Mouse (Mus musculus) lung, adult 2 months (tissue): ENCODE results near the gene Ankrd2. TPM values are rescaled to one million over a fixed set of nuclear protein-coding genes. Genes with fewer than 3 reads are reported as not detected.

Source experiments
- DNase-seq: peaks from one replicate; pipeline ENCODE4 v3.0.0; 2022
- H3K4me1 ChIP-seq: fragments of 200-500 bp; 2 replicates; pipeline ENCODE4 v1.6.1; 2011; ENCODE audit warnings: low read length; ENCODE audit not compliant: control insufficient read depth, insufficient read depth
- H3K4me3 ChIP-seq: fragments of 200-500 bp; replicated peaks from 2 replicates; pipeline ENCODE3; 2011; ENCODE audit warnings: low read depth, mild to moderate bottlenecking, control low read depth, low read length; ENCODE audit errors: extremely low read depth
- CTCF ChIP-seq: fragments of 200-500 bp; IDR thresholded peaks from 2 replicates; pipeline ENCODE4 v1.5.1; 2011; ENCODE audit warnings: mild to moderate bottlenecking, low read length, control low read depth; ENCODE audit not compliant: insufficient read depth
- POLR2A ChIP-seq: fragments of 200-500 bp; IDR thresholded peaks from 2 replicates; pipeline ENCODE4 v1.6.1; 2011; ENCODE audit warnings: low read depth, mild to moderate bottlenecking, control low read depth, low read length, borderline replicate concordance; ENCODE audit errors: extremely low read depth
- WGBS: fragments of 180-500 bp; shearing (Covaris S2); methylation state at CpG from one replicate; pipeline ENCODE4 v1.1.7; 2018; 5-methylcytosine and 5-hydroxymethylcytosine counted together
- polyA plus RNA-seq: library from polyadenylated mRNA; depleted of rRNA; stranded (reverse); fragments of >200 nt; gene quantifications from 2 replicates; pipeline ENCODE4 v1.2.3, GENCODE M21; 2012

The Ankrd2 gene
- polyA plus RNA-seq, 1 experiment: 0.14 TPM

- DNase-seq: no peak
- TF ChIP-seq POLR2A (no peak), CTCF (no peak)
- H3K4me3 ChIP-seq: no peak overlapping the region
- no peaks in the 10 kb centered on the region; the same call in 1 of the 2 replicates for H3K4me1 ChIP-seq
- WGBS: 65% methylated on average over 9 of the region's 9 CpGs
Observed at GRCm38 (mm10) chr19:41998770-41999548, 36.8 kb upstream of the Ankrd2 start.

- 64% methylated on average over 4 of the region's 4 CpGs for WGBS
- DNase-seq: no peak
Observed at GRCm38 (mm10) chr19:41999688-42000283, 36.0 kb upstream of the Ankrd2 start.

GRCm38 (mm10) chr19:42000446-42000958, 35.3 kb upstream of the Ankrd2 start:
- Histone ChIP-seq H3K4me3 (no peak overlapping the region), H3K4me1 (peaks cover 3% of the 10 kb centered on the region)
- TF ChIP-seq CTCF (no peak), POLR2A (no peak)
- DNase-seq: no peak
- 28% methylated on average over 4 of the region's 4 CpGs for WGBS

More at GRCm38 (mm10) chr19:41999688-42000283, 36.0 kb upstream of the Ankrd2 start:
- H3K4me3 ChIP-seq: no peak overlapping the region
- TF ChIP-seq CTCF: no peak
- no peak for TF ChIP-seq POLR2A
- no peaks in the 10 kb centered on the region; the same call in 1 of the 2 replicates for H3K4me1 ChIP-seq

- WGBS: 82% methylated on average over 12 of the region's 12 CpGs
- Histone ChIP-seq H3K4me1 (peaks cover 3% of the 10 kb centered on the region), H3K4me3 (no peak overlapping the region)
- DNase-seq: no peak
- TF ChIP-seq CTCF: no peak
- no peak for TF ChIP-seq POLR2A
Observed at GRCm38 (mm10) chr19:42001253-42001980, 34.4 kb upstream of the Ankrd2 start.

- H3K4me1 ChIP-seq: peaks cover 3% of the 10 kb centered on the region
- no peak for DNase-seq
- no peak for TF ChIP-seq POLR2A
- no peak for TF ChIP-seq CTCF
- H3K4me3 ChIP-seq: no peak overlapping the region
- 62% methylated on average over 6 of the region's 6 CpGs for WGBS
Observed at GRCm38 (mm10) chr19:42004258-42004657, 31.5 kb upstream of the Ankrd2 start.

- H3K4me1 ChIP-seq: peaks cover 3% of the 10 kb centered on the region
- 31% methylated on average over 3 of the region's 3 CpGs for WGBS
- DNase-seq: no peak
- no peak overlapping the region for H3K4me3 ChIP-seq
- TF ChIP-seq POLR2A (no peak), CTCF (no peak)
Observed at GRCm38 (mm10) chr19:42005616-42006015, 30.2 kb upstream of the Ankrd2 start.

- no peak for TF ChIP-seq CTCF
- TF ChIP-seq POLR2A: no peak
- Histone ChIP-seq H3K4me3 (no peak overlapping the region), H3K4me1 (peaks cover 3% of the 10 kb centered on the region; the same call in 1 of the 2 replicates)
- no peak for DNase-seq
- 78% methylated on average over 8 of the region's 8 CpGs for WGBS
Observed at GRCm38 (mm10) chr19:42006568-42006967, 29.2 kb upstream of the Ankrd2 start.

- no peak for DNase-seq
- Histone ChIP-seq H3K4me3 (no peak overlapping the region), H3K4me1 (peaks cover 3% of the 10 kb centered on the region; the same call in 1 of the 2 replicates)
- no peak for TF ChIP-seq POLR2A
- TF ChIP-seq CTCF: no peak
- WGBS: 70% methylated on average over 3 of the region's 3 CpGs
Observed at GRCm38 (mm10) chr19:42008586-42008985, 27.2 kb upstream of the Ankrd2 start.

- no peak for TF ChIP-seq CTCF
- TF ChIP-seq POLR2A: no peak
- Histone ChIP-seq H3K4me3 (no peak overlapping the region), H3K4me1 (peaks cover 3% of the 10 kb centered on the region; the same call in 1 of the 2 replicates)
- WGBS: 45% methylated on average over 7 of the region's 7 CpGs
- DNase-seq: no peak
Observed at GRCm38 (mm10) chr19:42009067-42009466, 26.7 kb upstream of the Ankrd2 start.
